Mouse (Mus musculus): ENCODE data around the gene Htr1b. TPM values are rescaled to one million over a fixed set of nuclear protein-coding genes. Genes with fewer than 3 reads are reported as not detected.

Htr1b gene
- total RNA-seq (2018; cell fraction: chromatin; rRNA removed), result under 1 TPM in 1 of 26 experiments, not detected in 25; 0.47 TPM
- not detected for total RNA-seq (2018; cell fraction: cytosol; rRNA removed)
- not detected for total RNA-seq (2018; cell fraction: nucleus; rRNA removed)
- not detected in 3 replicates for polyA plus RNA-seq (2018)

DNA sequence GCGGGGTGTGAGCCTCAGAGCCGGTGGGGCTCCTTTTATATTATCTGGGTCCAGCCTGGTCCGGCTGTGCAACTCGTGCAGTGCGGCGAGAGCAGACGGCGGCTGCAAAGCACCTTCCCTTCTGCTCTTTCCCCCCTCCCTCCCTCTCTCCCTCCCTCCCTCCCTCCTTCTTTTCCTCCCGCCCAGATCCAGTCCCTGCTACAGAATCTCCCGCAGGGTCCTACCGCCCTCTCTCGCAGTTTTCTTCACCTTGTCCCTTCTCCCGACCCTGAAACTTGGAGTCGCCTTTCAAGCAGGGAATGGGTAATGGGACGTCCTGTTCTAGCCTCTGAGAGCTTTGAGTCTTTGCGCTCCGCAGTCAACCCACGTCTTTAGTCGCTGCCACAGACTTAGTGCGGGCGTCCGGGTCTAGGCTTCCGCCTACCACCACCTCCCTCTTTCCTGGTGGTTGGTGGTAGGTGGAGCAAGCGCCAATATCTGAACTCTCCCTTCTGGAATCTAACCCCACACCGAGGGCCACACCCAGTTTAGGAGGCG, at the start of gene Htr1b:
Htr1b (minus strand) TSS at position 392 of the 537 bp plus-strand sequence.
- H3K4me3 ChIP-seq (ENCODE audit: inconsistent target), result no peak within 1 kb of the TSS

GRCm38 (mm10) chr9:81676716-81677115, 43.1 kb upstream of the Htr1b start:
- Histone ChIP-seq H3K79me2 (ENCODE audit: inconsistent target) (no peaks in the 10 kb centered on the region), H3K27ac (no peak overlapping the region), H3K4me3 (ENCODE audit: inconsistent target) (no peak overlapping the region), H3K36me3 (ENCODE audit: inconsistent target) (no peaks in the 10 kb centered on the region)
- 100% methylated on average over 1 of the region's 1 CpGs for WGBS (ENCODE audit: missing documents)

More for the DNA sequence above, at the start of gene Htr1b:
- Histone ChIP-seq H3K36me3 (ENCODE audit: inconsistent target) (no peaks in the 10 kb centered on the region), H3K27ac (no peak within 1 kb of the TSS), H3K79me2 (ENCODE audit: inconsistent target) (no peaks in the 10 kb centered on the region)
- under 1% methylated on average over 21 of the region's 26 CpGs for WGBS (ENCODE audit: missing documents)

GRCm38 (mm10) chr9:81637486-81637885, 3.9 kb upstream of the Htr1b start:
- Histone ChIP-seq H3K36me3 (ENCODE audit: inconsistent target) (no peaks in the 10 kb centered on the region), H3K4me3 (ENCODE audit: inconsistent target) (no peak overlapping the region), H3K79me2 (ENCODE audit: inconsistent target) (no peaks in the 10 kb centered on the region), H3K27ac (no peak overlapping the region)
- 81% methylated on average over 1 of the region's 1 CpGs for WGBS (ENCODE audit: missing documents)

- H3K27ac ChIP-seq, result no peak overlapping the region
- no peaks in the 10 kb centered on the region for H3K79me2 ChIP-seq (ENCODE audit: inconsistent target)
- WGBS (ENCODE audit: missing documents), result 11% methylated on average over 8 of the region's 8 CpGs
- no peaks in the 10 kb centered on the region for H3K36me3 ChIP-seq (ENCODE audit: inconsistent target)
- no peak overlapping the region for H3K4me3 ChIP-seq (ENCODE audit: inconsistent target)
These were observed 1.5 kb upstream of the Htr1b start for GRCm38 (mm10) chr9:81635109-81635508.

GRCm38 (mm10) chr9:81634163-81634562, 535 bp upstream of the Htr1b start:
- no peaks in the 10 kb centered on the region for H3K36me3 ChIP-seq (ENCODE audit: inconsistent target)
- no peaks in the 10 kb centered on the region for H3K79me2 ChIP-seq (ENCODE audit: inconsistent target)
- H3K27ac ChIP-seq, result no peak overlapping the region
- no peak overlapping the region for H3K4me3 ChIP-seq (ENCODE audit: inconsistent target)
- WGBS (ENCODE audit: missing documents), result 4% methylated on average over 10 of the region's 10 CpGs

DNA sequence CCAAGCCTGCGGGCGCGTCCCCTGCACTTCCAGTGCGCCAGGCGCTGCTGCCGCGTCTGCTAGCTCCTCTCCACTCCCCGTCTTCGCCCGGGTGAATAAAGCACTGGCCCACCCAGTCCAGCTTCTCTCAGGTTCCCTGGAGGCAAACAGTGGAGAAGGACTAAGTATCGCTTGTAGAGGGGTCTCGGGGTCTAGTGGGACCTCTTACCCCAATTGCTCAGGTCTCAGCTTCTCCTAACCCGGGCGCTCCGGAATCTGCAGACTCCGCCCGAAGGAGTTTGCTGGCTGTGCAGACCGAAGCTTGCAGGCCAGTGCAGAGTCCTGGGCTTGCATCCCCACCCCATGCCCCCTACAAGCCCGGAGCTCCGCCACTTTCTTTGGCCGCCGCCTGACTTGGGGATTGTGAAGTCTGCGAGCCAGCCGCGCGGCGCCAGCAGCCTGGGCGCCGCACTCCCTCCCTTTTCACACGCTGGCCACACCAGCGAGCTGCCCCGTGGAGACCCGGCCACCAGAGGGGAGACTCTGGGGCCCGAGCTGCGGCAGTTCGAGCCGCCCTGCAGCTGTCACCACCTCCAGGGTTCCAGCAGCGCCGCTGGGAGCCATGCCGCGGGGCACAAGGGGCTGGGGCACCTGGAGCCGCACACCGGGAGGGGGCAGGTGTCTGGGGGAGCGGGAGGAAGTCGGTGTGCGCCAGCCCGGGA, 742 bp downstream of the Htr1b start:
- no peak overlapping the region for H3K4me3 ChIP-seq (ENCODE audit: inconsistent target)

DNA sequence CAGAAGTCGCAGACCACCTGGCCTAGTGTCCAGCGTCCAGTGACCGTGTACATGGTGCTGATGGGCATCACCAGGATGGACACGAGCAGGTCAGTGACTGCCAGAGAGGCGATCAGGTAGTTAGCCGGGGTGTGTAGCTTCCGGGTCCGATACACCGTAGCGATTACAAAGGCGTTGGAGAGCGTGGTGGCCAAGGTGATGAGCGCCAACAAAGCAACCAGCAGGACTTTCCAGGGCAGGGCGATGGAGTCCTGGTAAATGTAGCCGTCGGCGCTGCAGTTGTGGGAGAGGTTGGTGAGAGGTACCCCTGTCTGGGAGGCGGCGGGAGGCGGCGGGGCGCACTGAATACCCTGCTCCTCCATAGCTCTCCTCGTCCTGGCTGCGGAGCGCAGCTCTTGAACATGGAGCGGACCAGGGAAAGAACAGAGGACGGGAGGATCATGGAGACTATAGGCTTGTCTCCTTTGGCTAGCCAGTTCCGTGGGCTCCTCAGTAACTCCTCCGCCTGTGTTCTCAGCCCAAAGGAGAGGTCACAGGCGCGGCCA, 1.4 kb downstream of the Htr1b start:
- 3% methylated on average over 31 of the region's 31 CpGs for WGBS (ENCODE audit: missing documents)
- H3K36me3 ChIP-seq (ENCODE audit: inconsistent target), result no peaks in the 10 kb centered on the region
- H3K27ac ChIP-seq, result no peak overlapping the region
- H3K79me2 ChIP-seq (ENCODE audit: inconsistent target), result no peaks in the 10 kb centered on the region
- no peak overlapping the region for H3K4me3 ChIP-seq (ENCODE audit: inconsistent target)

More for the DNA sequence above, 742 bp downstream of the Htr1b start:
- H3K27ac ChIP-seq, result no peak overlapping the region
- under 1% methylated on average over 47 of the region's 47 CpGs for WGBS (ENCODE audit: missing documents)
- no peaks in the 10 kb centered on the region for H3K79me2 ChIP-seq (ENCODE audit: inconsistent target)
- no peaks in the 10 kb centered on the region for H3K36me3 ChIP-seq (ENCODE audit: inconsistent target)

DNA sequence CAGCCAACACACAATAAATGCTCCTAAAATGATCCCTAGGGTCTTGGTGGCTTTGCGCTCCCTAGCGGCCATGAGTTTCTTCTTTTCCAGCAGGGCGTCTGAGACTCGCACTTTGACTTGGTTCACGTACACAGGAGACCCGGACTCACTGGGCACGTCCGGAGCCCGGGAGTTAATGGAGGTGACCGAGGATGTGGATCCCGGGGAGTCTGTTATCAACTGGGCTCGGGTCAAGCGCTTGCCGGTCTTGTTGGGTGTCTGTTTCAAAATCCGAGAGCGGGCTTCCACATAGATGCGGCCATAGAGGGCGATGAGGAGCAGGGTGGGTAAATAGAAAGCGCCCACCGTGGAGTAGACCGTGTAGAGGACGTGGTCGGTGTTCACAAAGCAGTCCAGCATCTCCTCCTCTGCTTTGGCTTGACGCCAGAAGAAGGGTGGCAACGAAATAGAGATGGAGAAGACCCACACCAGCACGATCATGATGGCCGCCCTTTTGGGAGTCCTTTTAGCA, 2.0 kb downstream of the Htr1b start:
- no peaks in the 10 kb centered on the region for H3K36me3 ChIP-seq (ENCODE audit: inconsistent target)
- 7% methylated on average over 27 of the region's 27 CpGs for WGBS (ENCODE audit: missing documents)
- H3K4me3 ChIP-seq (ENCODE audit: inconsistent target), result no peak overlapping the region
- H3K27ac ChIP-seq, result no peak overlapping the region
- H3K79me2 ChIP-seq (ENCODE audit: inconsistent target), result no peaks in the 10 kb centered on the region

GRCm38 (mm10) chr9:81626899-81627606, 6.6 kb downstream of the Htr1b start:
- no peak overlapping the region for H3K4me3 ChIP-seq (ENCODE audit: inconsistent target)
- no peaks in the 10 kb centered on the region for H3K79me2 ChIP-seq (ENCODE audit: inconsistent target)
- no peaks in the 10 kb centered on the region for H3K36me3 ChIP-seq (ENCODE audit: inconsistent target)
- 41% methylated on average over 8 of the region's 9 CpGs for WGBS (ENCODE audit: missing documents)
- no peak overlapping the region for H3K27ac ChIP-seq

GRCm38 (mm10) chr9:81625898-81626297, 7.7 kb downstream of the Htr1b start:
- Histone ChIP-seq H3K79me2 (ENCODE audit: inconsistent target) (no peaks in the 10 kb centered on the region), H3K27ac (no peak overlapping the region), H3K36me3 (ENCODE audit: inconsistent target) (no peaks in the 10 kb centered on the region), H3K4me3 (ENCODE audit: inconsistent target) (no peak overlapping the region)

DNA sequence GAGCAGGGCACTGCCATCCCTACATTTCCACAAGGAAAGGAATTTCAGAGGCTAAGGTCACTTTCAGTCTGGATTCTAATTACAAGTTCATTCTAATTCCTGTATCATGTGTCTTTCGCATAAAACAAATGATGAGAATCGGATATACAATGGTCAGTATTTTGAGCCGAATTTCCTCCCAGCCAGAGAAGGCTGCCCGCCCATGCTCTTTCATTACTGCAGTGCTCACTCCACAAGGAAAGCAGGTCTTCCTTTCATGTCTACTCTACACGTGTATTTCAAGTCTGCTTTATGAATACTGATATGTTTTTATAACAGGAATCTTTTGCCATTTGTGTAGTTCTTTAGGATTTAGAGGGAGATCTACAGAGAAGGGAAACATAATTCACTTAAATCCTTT, 10.8 kb downstream of the Htr1b start:
- Histone ChIP-seq H3K36me3 (ENCODE audit: inconsistent target) (no peaks in the 10 kb centered on the region), H3K27ac (no peak overlapping the region), H3K79me2 (ENCODE audit: inconsistent target) (no peaks in the 10 kb centered on the region), H3K4me3 (ENCODE audit: inconsistent target) (no peak overlapping the region)
- 90% methylated on average over 5 of the region's 5 CpGs for WGBS (ENCODE audit: missing documents)

DNA sequence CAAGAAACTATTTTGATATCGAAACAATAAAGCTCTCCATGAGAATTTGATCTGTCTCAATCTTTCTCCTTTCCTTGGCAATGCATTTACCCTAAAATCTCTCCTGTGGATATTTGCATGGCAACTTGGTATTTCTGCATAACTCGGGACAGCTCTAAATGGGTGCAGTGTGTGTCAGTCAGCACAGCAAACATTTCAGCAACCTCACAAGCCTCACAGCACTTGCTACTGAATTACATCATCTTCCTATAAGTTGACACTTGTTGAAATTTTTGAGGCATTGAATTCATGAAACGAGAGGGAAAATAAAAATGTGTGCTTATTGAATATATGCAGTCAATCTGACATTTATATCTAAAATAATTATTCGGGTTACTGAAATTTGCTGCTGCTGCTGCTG, 22.6 kb downstream of the Htr1b start:
- WGBS (ENCODE audit: missing documents), result 81% methylated on average over 3 of the region's 4 CpGs
- no peak overlapping the region for H3K4me3 ChIP-seq (ENCODE audit: inconsistent target)
- no peak overlapping the region for H3K27ac ChIP-seq
- H3K36me3 ChIP-seq (ENCODE audit: inconsistent target), result no peaks in the 10 kb centered on the region
- H3K79me2 ChIP-seq (ENCODE audit: inconsistent target), result no peaks in the 10 kb centered on the region
